Mouse (Mus musculus) MEL (cell line): ENCODE data around the gene Cluh.

ENCODE experiments used
- CTCF ChIP-seq, 3 experiments: IDR thresholded peaks in 2 of 3; conservative IDR thresholded peaks in 1 of 3; 2 replicates each; pipeline ENCODE4 v1.5.1; 2011 to 2012; ENCODE audit warnings: low read length in 3 of 3, low read depth in 2 of 3, mild to moderate bottlenecking in 2 of 3, improper control_type of control experiment in 1 of 3, inconsistent platforms in 1 of 3, mixed read lengths in 1 of 3, moderate library complexity in 1 of 3; ENCODE audit not compliant: control insufficient read depth in 1 of 3, insufficient read depth in 1 of 3, poor library complexity in 1 of 3, severe bottlenecking in 1 of 3
- ELF1 ChIP-seq: IDR thresholded peaks from 2 replicates; pipeline ENCODE4 v1.6.1; 2014; ENCODE audit warnings: low read depth, mild to moderate bottlenecking, inconsistent platforms, low read length, improper control_type of control experiment, moderate library complexity
- NRF1 ChIP-seq: IDR thresholded peaks from 2 replicates; pipeline ENCODE4 v1.6.1; 2014; ENCODE audit warnings: low read depth, mild to moderate bottlenecking, inconsistent platforms, low read length, improper control_type of control experiment, moderate library complexity; ENCODE audit not compliant: poor library complexity, insufficient read depth, severe bottlenecking
- POLR2A ChIP-seq, 2 experiments: IDR thresholded peaks; 2 replicates each; pipeline ENCODE4 v1.6.1; 2011 to 2012; ENCODE audit warnings: low read length in 2 of 2, mild to moderate bottlenecking in 2 of 2, control low read depth in 1 of 2, improper control_type of control experiment in 1 of 2, low read depth in 1 of 2, moderate library complexity in 1 of 2; ENCODE audit not compliant: control insufficient read depth in 1 of 2, insufficient read depth in 1 of 2, poor library complexity in 1 of 2

DNA sequence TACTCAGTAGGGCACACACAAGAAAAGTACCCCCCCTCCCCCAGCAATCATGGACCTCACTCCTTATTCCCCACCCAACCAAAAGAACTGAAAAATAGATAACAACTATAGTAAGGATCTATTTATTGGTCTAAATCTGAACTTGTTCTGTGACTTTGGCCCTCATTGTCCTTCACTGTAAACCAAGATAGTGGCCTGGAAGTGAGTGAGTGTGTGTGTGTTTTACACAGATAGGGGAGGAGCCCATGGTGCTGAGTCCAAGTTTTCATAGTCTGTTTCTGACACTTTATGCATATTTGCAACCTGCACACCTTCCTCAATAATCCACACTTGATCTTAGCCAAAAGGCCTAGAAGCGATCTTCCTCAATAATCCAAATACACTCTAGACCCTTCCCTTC lies 619 bp upstream of the Cluh start:
- TF ChIP-seq CTCF (IDR thresholded peaks at IDR 0.05 in 2 of 3, conservative IDR thresholded peaks at IDR 0.05 in 1 of 3; ENCODE audit: control insufficient read depth in 1 of 3, insufficient read depth in 1 of 3, low read depth in 2 of 3, low read length in 3 of 3, poor library complexity in 1 of 3, severe bottlenecking in 1 of 3) (no peak), NRF1 (no peak), POLR2A (IDR thresholded peaks at IDR 0.05; ENCODE audit: control insufficient read depth in 1 of 2, insufficient read depth in 1 of 2, low read depth in 1 of 2, low read length in 2 of 2, poor library complexity in 1 of 2) (no peak), ELF1 (no peak)
